Mouse (Mus musculus): ENCODE measurements around the gene Washc1. TPM values are rescaled to one million over a fixed set of nuclear protein-coding genes. Genes with fewer than 3 reads are reported as not detected.
A peak's percentile ranks its signal among the peaks of the same experiment; 100 is the strongest.
"Not testable (repeated sequence)": the region's sequence is repeated elsewhere in the genome, so short reads cannot be mapped to it uniquely, and the experiment has no call there.

The Washc1 gene
- total RNA-seq, 2 experiments from 2014 or later, result 31.8 to 35.5 TPM

GRCm38 (mm10) chr17:66110746-66111145 is 599 bp upstream of the Washc1 start:
- DNase-seq, result no peak

GRCm38 (mm10) chr17:66112166-66112565 is 821 bp downstream of the Washc1 start:
- no peak for DNase-seq

GRCm38 (mm10) chr17:66118991-66119390 is 7.6 kb downstream of the Washc1 start:
- DNase-seq, result no peak

- DNase-seq, result peak; percentile 36 to 44
Observed at GRCm38 (mm10) chr17:66120701-66121100, 9.4 kb downstream of the Washc1 start.

- DNase-seq, result peak; percentile 95 to 98
Observed at GRCm38 (mm10) chr17:66123066-66123815, 11.9 kb downstream of the Washc1 start, which contains the start of gene Ddx11. TSS of gene Ddx11 (plus strand) at chr17:66123520.

- DNase-seq, result no peak
Observed at GRCm38 (mm10) chr17:66123816-66124610, 12.7 kb downstream of the Washc1 start.

- no peak for DNase-seq
Observed at GRCm38 (mm10) chr17:66125211-66125610, 13.9 kb downstream of the Washc1 start.

GRCm38 (mm10) chr17:66130371-66130770 is 19.0 kb downstream of the Washc1 start:
- DNase-seq, result no peak

- no peak for DNase-seq
Observed at GRCm38 (mm10) chr17:66131212-66131611, 19.9 kb downstream of the Washc1 start.

- not testable (repeated sequence) for DNase-seq
Observed at GRCm38 (mm10) chr17:66152706-66153662, 41.6 kb downstream of the Washc1 start.

GRCm38 (mm10) chr17:66153735-66154423 is 42.5 kb downstream of the Washc1 start:
- not testable (repeated sequence) for DNase-seq

GRCm38 (mm10) chr17:66154876-66155275 is 43.5 kb downstream of the Washc1 start:
- DNase-seq, result no peak

GRCm38 (mm10) chr17:66158271-66158670 is 46.9 kb downstream of the Washc1 start:
- DNase-seq, result no peak

- not testable (repeated sequence) for DNase-seq
Observed at GRCm38 (mm10) chr17:66167141-66167540, 55.8 kb downstream of the Washc1 start.

Other genes starting within 250 kb of the Washc1 start
- 10 to 100 TPM; 41.4 to 61.4 TPM for gene Ralbp1, start 225.7 kb upstream of the Washc1 start, total RNA-seq (2021)
- 100 to 1,000 TPM; 111 to 124 TPM for gene Twsg1, start 160.3 kb upstream of the Washc1 start, total RNA-seq (2021)
- gene Ankrd12, start 34.5 kb upstream of the Washc1 start, total RNA-seq (2021), result 10 to 100 TPM; 28.9 to 29.3 TPM
- 100 to 1,000 TPM; 368 to 381 TPM for gene Ndufv2, start 10.0 kb upstream of the Washc1 start, total RNA-seq (2021)
- gene Ddx11, start 12.0 kb downstream of the Washc1 start, total RNA-seq (2021), result 1 to 10 TPM; 4.3 to 6.4 TPM

All from adrenal gland, postnatal 36 days (tissue).